Mouse (Mus musculus): ENCODE measurements at regions not wholly inside any gene's neighbourhood (a gene's known extent, or its start where the extent isn't known, plus 50 kb on each side); places are given as distances from the start of the nearest gene placed in this dataset.
A peak's percentile ranks its signal among the peaks of the same experiment; 100 is the strongest.

DNA sequence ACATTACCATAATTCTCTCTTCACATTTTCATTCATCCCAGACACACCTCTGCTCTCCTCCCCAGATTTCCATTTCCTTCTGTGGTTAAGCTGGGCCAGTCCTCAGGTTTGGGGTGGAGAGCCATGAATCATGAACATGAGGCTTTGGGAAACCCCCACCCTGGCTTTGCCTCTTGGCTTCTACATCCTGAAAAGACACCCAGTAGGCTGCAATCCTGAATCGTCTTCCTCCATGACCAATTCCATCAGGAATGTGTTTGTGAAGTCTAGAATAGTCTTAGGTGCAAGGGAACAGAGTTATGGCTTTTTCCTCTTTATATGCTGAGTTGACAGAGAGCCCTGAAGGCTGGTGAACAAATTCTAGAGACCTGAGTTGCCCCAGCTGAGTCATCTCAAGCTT lies 87.0 kb upstream of the Klf7 start:
- no peak for DNase-seq (ENCODE audit: low read depth, low spot score)

DNA sequence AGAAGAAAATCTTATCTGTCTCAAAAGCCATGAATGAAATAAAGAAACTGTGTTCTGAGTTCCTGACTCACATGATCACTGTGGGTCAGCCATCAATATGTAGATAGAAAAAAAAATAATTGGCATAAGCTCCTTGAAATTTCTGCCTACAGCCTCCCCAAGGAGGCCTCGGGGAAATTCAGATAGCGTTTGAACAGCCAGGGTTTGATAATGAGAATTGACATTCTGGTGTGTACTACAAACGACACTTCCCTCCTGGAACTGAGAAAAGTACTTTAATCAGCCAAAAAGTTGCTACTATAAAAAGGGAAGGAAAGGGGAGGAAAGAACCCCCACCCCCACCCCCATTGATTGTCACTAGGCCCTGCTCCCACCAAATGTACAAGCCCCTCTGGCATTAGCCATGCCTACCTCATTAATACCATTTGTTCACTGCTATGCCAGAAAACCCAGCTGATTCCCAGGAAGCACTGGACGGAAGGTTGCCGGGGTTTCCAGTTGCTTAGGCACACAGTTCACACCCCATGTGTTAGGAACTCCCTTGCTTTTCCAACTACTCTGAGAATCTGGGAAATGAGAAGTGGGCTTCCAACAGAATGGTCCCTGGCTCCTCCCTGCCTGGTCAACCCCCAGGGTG lies 78.4 kb upstream of the Klf7 start:
- no peak for DNase-seq (ENCODE audit: low read depth, low spot score)

- peak; percentile 67 for DNase-seq (ENCODE audit: low read depth, low spot score)
These were observed 76.7 kb upstream of the Klf7 start for GRCm38 (mm10) chr1:64198781-64199180.

GRCm38 (mm10) chr1:64198322-64198721 lies 76.2 kb upstream of the Klf7 start:
- DNase-seq (ENCODE audit: low read depth, low spot score): no peak

- no peak for DNase-seq (ENCODE audit: low read depth, low spot score)
These were observed 73.9 kb upstream of the Klf7 start for GRCm38 (mm10) chr1:64195970-64196491.

- no peak for DNase-seq (ENCODE audit: low read depth, low spot score)
These were observed 73.2 kb upstream of the Klf7 start for GRCm38 (mm10) chr1:64195294-64195693.

DNA sequence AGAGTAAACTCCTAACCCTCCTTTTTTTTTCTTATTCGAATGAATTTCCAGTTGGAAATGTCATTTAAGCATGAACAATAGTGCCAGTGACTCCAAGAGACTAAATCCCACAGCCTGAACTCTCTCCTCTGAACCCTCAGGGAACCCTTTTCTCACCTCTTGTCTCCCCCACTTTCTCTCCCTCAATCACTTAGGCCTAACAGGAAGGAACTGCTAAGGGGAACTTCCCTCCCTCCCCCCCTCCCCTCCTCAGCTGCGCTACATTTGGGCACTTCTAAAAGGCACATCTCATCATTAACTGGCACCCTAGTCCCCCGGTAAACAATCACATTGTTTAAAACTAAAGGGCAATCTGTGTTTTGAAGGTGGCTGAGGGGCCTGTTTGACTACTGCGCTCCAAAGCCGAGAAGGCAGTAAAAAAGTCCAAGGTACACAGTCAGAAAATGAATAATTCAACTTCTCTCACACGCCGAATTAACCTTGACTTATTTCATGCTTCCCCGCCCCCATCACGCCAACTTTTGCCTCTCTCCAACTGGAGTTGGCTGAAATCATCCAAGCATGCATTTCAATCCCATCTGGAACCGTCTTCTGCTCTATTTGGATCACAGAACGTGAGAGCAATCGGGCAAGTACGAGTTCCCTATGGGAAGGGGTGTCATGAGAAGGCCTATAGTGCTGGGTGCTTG lies 71.2 kb upstream of the Klf7 start:
- no peak for DNase-seq (ENCODE audit: low read depth, low spot score)

- no peak for DNase-seq (ENCODE audit: low read depth, low spot score)
These were observed 70.7 kb upstream of the Klf7 start for GRCm38 (mm10) chr1:64192736-64193135.

GRCm38 (mm10) chr1:64191242-64192220 lies 69.4 kb upstream of the Klf7 start:
- no peak for DNase-seq (ENCODE audit: low read depth, low spot score)

- no peak for DNase-seq (ENCODE audit: low read depth, low spot score)
These were observed 68.6 kb upstream of the Klf7 start for GRCm38 (mm10) chr1:64190705-64191104.

- DNase-seq (ENCODE audit: low read depth, low spot score): no peak
These were observed 68.0 kb upstream of the Klf7 start for GRCm38 (mm10) chr1:64190097-64190496.

DNA sequence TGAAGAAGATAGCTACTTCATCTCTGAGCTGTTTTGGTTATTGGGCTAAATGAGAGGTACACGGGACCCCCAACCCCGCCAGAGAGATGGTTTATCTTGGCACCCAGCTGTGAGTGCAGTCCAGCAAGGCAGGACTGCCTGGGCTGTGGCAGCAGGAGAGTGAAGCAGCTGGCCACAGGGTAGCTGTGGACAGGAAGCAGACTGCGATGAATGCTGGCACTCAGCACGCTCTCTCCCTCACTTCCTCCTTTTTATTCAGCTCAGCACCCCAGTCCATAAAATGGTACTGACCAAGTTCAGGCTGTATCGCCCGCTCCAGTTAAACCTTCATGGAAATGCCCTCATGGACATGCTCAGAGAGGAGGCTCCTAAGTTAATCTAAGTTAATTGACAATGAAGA lies 67.4 kb upstream of the Klf7 start:
- no peak for DNase-seq (ENCODE audit: low read depth, low spot score)

GRCm38 (mm10) chr1:64187796-64188513 lies 65.9 kb upstream of the Klf7 start:
- no peak for DNase-seq (ENCODE audit: low read depth, low spot score)

DNA sequence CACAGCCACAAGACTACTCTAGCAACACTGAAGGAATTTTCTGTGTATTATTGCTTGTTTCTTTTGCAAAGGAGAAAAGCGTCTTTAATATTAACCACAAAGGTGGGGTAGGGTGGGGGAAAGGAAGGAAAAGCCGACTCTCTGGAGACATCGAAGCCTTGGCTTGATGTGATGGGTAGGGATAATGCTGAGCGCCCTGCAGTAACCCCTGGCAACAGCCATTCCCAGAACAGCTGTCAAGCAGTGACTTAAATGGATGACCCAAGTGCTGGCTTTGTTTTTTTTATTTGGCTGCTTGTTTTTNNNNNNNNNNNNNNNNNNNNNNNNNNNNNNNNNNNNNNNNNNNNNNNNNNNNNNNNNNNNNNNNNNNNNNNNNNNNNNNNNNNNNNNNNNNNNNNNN lies 51.6 kb upstream of the Klf7 start:
- no peak for DNase-seq (ENCODE audit: low read depth, low spot score)

DNA sequence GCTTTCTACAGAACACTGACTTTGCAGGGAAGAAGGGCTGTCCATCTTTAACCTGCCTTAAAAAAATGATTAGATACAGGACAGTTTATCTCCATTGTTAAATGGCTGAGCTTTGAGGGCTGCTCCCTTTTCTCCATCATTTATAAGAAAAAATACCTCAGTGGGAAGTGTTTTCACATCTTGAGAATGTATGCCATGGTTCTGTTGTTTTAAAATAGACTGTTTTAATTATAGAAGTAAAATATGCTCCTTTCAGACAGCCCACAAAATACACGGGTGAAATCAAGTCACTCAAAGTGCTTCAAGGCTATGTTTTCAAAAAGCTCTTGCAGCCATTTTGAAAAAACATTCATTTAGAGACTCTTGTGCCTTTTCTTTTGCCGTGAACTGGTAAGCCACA lies 50.0 kb upstream of the Klf7 start:
- no peak for DNase-seq (ENCODE audit: low read depth, low spot score)
